Mouse (Mus musculus) thymus, postnatal 25 days (tissue): Measurements from ENCODE around the gene Tspan10.
A peak's percentile ranks its signal among the peaks of the same experiment; 100 is the strongest.

Source experiments
- DNase-seq: peaks from one replicate; pipeline ENCODE4 v3.0.0; 2022

The Tspan10 gene

GRCm38 (mm10) chr11:120457370-120457769 is 14.9 kb downstream of the Tspan10 start:
- DNase-seq = no peak

GRCm38 (mm10) chr11:120457772-120458751 is 15.6 kb downstream of the Tspan10 start, which contains the start of the genes Oxld1 and Ccdc137:
Gene Oxld1 (minus strand): TSS chr11:120458068.
Gene Ccdc137 (plus strand): TSS chr11:120458115.
- peak; percentile 73 for DNase-seq

GRCm38 (mm10) chr11:120458847-120459597 is 16.6 kb downstream of the Tspan10 start:
- no peak for DNase-seq

GRCm38 (mm10) chr11:120463536-120463935 is 21.1 kb downstream of the Tspan10 start:
- DNase-seq = no peak

GRCm38 (mm10) chr11:120464365-120464764 is 21.9 kb downstream of the Tspan10 start:
- DNase-seq = no peak

GRCm38 (mm10) chr11:120465521-120465920 is 23.1 kb downstream of the Tspan10 start:
- DNase-seq = no peak

GRCm38 (mm10) chr11:120467051-120467735 is 24.7 kb downstream of the Tspan10 start, which contains the start of gene Arl16:
Gene Arl16 (minus strand): TSS chr11:120467607.
- peak; percentile 95 for DNase-seq

GRCm38 (mm10) chr11:120467736-120468092 is 25.3 kb downstream of the Tspan10 start:
- no peak for DNase-seq

- no peak for DNase-seq
Observed at GRCm38 (mm10) chr11:120472052-120472451, 29.6 kb downstream of the Tspan10 start.

GRCm38 (mm10) chr11:120483448-120483934 is 41.0 kb downstream of the Tspan10 start:
- no peak for DNase-seq

- DNase-seq = peak; percentile 87
Observed at GRCm38 (mm10) chr11:120484265-120484981, 42.0 kb downstream of the Tspan10 start, which contains the start of gene Mrpl12. Gene Mrpl12 (plus strand): TSS chr11:120484613.

- DNase-seq = no peak
Observed at GRCm38 (mm10) chr11:120485251-120485650, 42.8 kb downstream of the Tspan10 start.

- DNase-seq = no peak
Observed at GRCm38 (mm10) chr11:120488516-120488915, 46.1 kb downstream of the Tspan10 start.

GRCm38 (mm10) chr11:120489054-120489761 is 46.8 kb downstream of the Tspan10 start:
- DNase-seq = peak; percentile 67

GRCm38 (mm10) chr11:120490291-120491046 is 48.0 kb downstream of the Tspan10 start:
- DNase-seq = no peak

- peak; percentile 81 for DNase-seq
Observed at GRCm38 (mm10) chr11:120491317-120492023, 49.0 kb downstream of the Tspan10 start, which contains the start of gene Slc25a10. Gene Slc25a10 (plus strand): TSS chr11:120491840.

- peak; percentile 42 for DNase-seq
Observed at GRCm38 (mm10) chr11:120492024-120492877, 49.8 kb downstream of the Tspan10 start.

- no peak for DNase-seq
Observed at GRCm38 (mm10) chr11:120492878-120493203, 50.4 kb downstream of the Tspan10 start.

- DNase-seq = no peak
Observed at GRCm38 (mm10) chr11:120493351-120493750, 50.9 kb downstream of the Tspan10 start.
